Comparison of ENCODE assay signal across 25 mouse cellular contexts in the genomic region with DNA sequence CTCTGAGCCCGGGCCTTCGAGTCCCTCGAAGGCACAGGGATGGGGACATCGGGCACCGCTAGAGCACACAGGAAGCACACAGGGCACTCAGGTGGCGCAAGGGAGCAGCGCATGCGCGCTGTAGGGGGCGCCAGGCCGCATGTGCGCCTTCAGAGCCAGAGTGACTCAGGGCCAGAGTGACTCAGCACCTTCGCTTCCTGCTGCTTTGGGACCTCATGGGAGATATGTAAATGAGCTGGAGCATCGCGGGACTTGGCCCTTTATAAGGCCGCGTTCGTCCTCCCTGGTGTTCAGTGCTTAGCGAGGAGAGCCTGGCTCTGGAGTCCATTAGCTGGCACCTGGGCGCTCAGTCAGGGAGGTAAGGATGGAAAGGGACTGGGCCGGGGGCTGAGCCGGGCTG. TPM values are rescaled to one million over a fixed set of nuclear protein-coding genes. Genes with fewer than 3 reads are reported as not detected.
DNase-seq lines count a peak whose midpoint lies in the region; ATAC-seq and TF ChIP-seq lines count a peak whose summit lies in the region.
"Had no signal": no experiment of that assay in that cellular context is flagged by ENCODE, and none has a peak within 500 bp of the region (broad histone marks: within the 10 kb centered on the region; RNA-seq: fewer than 3 reads in every experiment).

A gene (plus strand): TSS at position 279 of the 400 bp plus-strand sequence.

- H3K4me2 ChIP-seq in liver, postnatal 0 days (ENCODE audit: low read depth, low read length), result no peak within 1 kb of the TSS
- H3K4me2 ChIP-seq in forebrain, embryonic 13.5 days, result no peak within 1 kb of the TSS
- H3K4me2 ChIP-seq in forebrain, embryonic 14.5 days (ENCODE audit: low read length), result no peak within 1 kb of the TSS
- H3K4me2 ChIP-seq: heart, embryonic 11.5 days; hindbrain, embryonic 15.5 days had no signal

- H3K27ac ChIP-seq in liver, postnatal 0 days (ENCODE audit: low read depth), result no peak within 1 kb of the TSS
- H3K27ac ChIP-seq in forebrain, embryonic 13.5 days, result no peak within 1 kb of the TSS
- no peak within 1 kb of the TSS for H3K27ac ChIP-seq in forebrain, embryonic 14.5 days (ENCODE audit: low read depth, low read length)
- H3K27ac ChIP-seq: hindbrain, embryonic 15.5 days; layer of hippocampus, adult 2 months had no signal

- no peak within 1 kb of the TSS for H3K9ac ChIP-seq in liver, postnatal 0 days (replicated peaks)
- no peak within 1 kb of the TSS for H3K9ac ChIP-seq in forebrain, embryonic 13.5 days
- H3K9ac ChIP-seq in forebrain, embryonic 14.5 days (ENCODE audit: low read length), result no peak within 1 kb of the TSS
- H3K9ac ChIP-seq: hindbrain, embryonic 15.5 days had no signal

- POLR2A ChIA-PET in Patski (lab: Charles Lee), result no interaction called here

- ATAC-seq in Patski, result no peak
- peak; percentile 31 for ATAC-seq in liver, postnatal 0 days
- no peak for ATAC-seq in forebrain, embryonic 13.5 days
- no peak for ATAC-seq in forebrain, embryonic 14.5 days
- ATAC-seq: intestine, embryonic 16.5 days; lung, postnatal 0 days; midbrain, embryonic 16.5 days had no signal

- no peaks in the 10 kb centered on the region for H3K9me3 ChIP-seq in liver, postnatal 0 days (ENCODE audit: low read length)
- H3K9me3 ChIP-seq in forebrain, embryonic 13.5 days (replicated peaks), result no peaks in the 10 kb centered on the region
- no peaks in the 10 kb centered on the region for H3K9me3 ChIP-seq in forebrain, embryonic 14.5 days (replicated peaks; ENCODE audit: control insufficient read depth, low read length)
- H3K9me3 ChIP-seq: hindbrain, embryonic 15.5 days had no signal

- peak; percentile 5 for TF ChIP-seq CTCF in Patski (IDR thresholded peaks at IDR 0.05)
- 0 out of 2 replicates have a peak, but pooled peaks have one; percentile 10 for TF ChIP-seq CTCF in liver, postnatal 0 days (IDR thresholded peaks at IDR 0.05; ENCODE audit: low read depth)

- 84% methylated on average over 22 of the region's 22 CpGs for WGBS in liver, postnatal 0 days (ENCODE audit: insufficient replicate concordance)
- WGBS in forebrain, embryonic 13.5 days, result 91% methylated on average over 22 of the region's 22 CpGs
- WGBS in forebrain, embryonic 14.5 days, result 92% methylated on average over 22 of the region's 22 CpGs

- in situ Hi-C loops in Patski (cut with MboI; ENCODE audit: low pct_unique_long_range_greater_than_20kb), result no loop called here

- CTCF ChIA-PET in Patski (lab: Charles Lee), result interaction anchor here (1.3 kb wide), 1 partner anchor 88 kb away, joined by 3 read pairs; no protein-coding TSS in a partner anchor

- no peak for TF ChIP-seq EP300 in liver, postnatal 0 days (IDR thresholded peaks at IDR 0.05; ENCODE audit: low read depth)

- no peaks in the 10 kb centered on the region for H3K27me3 ChIP-seq in Patski
- H3K27me3 ChIP-seq in liver, postnatal 0 days (ENCODE audit: insufficient read depth, low read length), result no peaks in the 10 kb centered on the region
- H3K27me3 ChIP-seq in forebrain, embryonic 13.5 days, result no peaks in the 10 kb centered on the region
- no peaks in the 10 kb centered on the region for H3K27me3 ChIP-seq in forebrain, embryonic 14.5 days (replicated peaks; ENCODE audit: control insufficient read depth, insufficient read depth, low read length)
- H3K27me3 ChIP-seq: hindbrain, embryonic 15.5 days had no signal

- H3K4me1 ChIP-seq in liver, postnatal 0 days (ENCODE audit: insufficient read depth), result peaks cover 5% of the 10 kb centered on the region
- no peaks in the 10 kb centered on the region for H3K4me1 ChIP-seq in forebrain, embryonic 13.5 days
- H3K4me1 ChIP-seq in forebrain, embryonic 14.5 days (ENCODE audit: control insufficient read depth, insufficient read depth, low read length), result no peaks in the 10 kb centered on the region
- H3K4me1 ChIP-seq: hindbrain, embryonic 15.5 days had no signal

- DNase-seq in thymus, postnatal 0 days (ENCODE audit: low spot score), result peak; percentile 6
- DNase-seq in thymus, adult 18-20 months, result no peak
- DNase-seq in Patski (ENCODE audit: low read depth, low spot score), result no peak
- peak; percentile 28 for DNase-seq in liver, postnatal 0 days
- DNase-seq in yolk sac, embryonic 10.5 days (ENCODE audit: low spot score), result peak; percentile 58
- no peak for DNase-seq in adrenal gland, postnatal 25 days
- no peak for DNase-seq in forebrain, embryonic 14.5 days (ENCODE audit: low spot score)
- DNase-seq: adrenal gland, adult 8-10 months; cerebellum, adult 8-10 months; gastrocnemius, postnatal 25 days; spleen, adult 18-20 months had no signal

- no peaks in the 10 kb centered on the region for H3K36me3 ChIP-seq in liver, postnatal 0 days (replicated peaks; ENCODE audit: insufficient read depth, low read length)
- H3K36me3 ChIP-seq in forebrain, embryonic 13.5 days (ENCODE audit: poor library complexity, severe bottlenecking), result no peaks in the 10 kb centered on the region
- H3K36me3 ChIP-seq in forebrain, embryonic 14.5 days (ENCODE audit: control insufficient read depth, insufficient read depth, low read length), result no peaks in the 10 kb centered on the region
- H3K36me3 ChIP-seq: hindbrain, embryonic 15.5 days had no signal

- no peak within 1 kb of the TSS for H3K4me3 ChIP-seq in liver, postnatal 0 days (ENCODE audit: low read depth, low read length)
- no peak within 1 kb of the TSS for H3K4me3 ChIP-seq in forebrain, embryonic 13.5 days
- no peak within 1 kb of the TSS for H3K4me3 ChIP-seq in forebrain, embryonic 14.5 days (ENCODE audit: low read depth, low read length)
- H3K4me3 ChIP-seq: hindbrain, embryonic 15.5 days; layer of hippocampus, adult 2 months; megakaryocyte, embryonic 14.5 days had no signal

RNA-seq across cellular contexts. Expression of the gene that starts here (rescaled TPM):
- not detected in 2 replicates for polyA plus RNA-seq in thymus, postnatal 0 days (2015; fragmentation: Nextera tagmentation; extraction: Ambion mirVana)
- not detected for polyA plus RNA-seq in Patski (2021)
- not detected in 2 replicates for polyA plus RNA-seq in liver, postnatal 0 days (2015; fragmentation: Nextera tagmentation; extraction: Ambion mirVana)
- polyA plus RNA-seq in forebrain, embryonic 13.5 days (2015; fragmentation: Nextera tagmentation; extraction: Ambion mirVana), result not detected in 2 replicates
- not detected in 2 replicates for total RNA-seq in adrenal gland, postnatal 25 days (2021)
- polyA plus RNA-seq in forebrain, embryonic 14.5 days (2014; fragmentation: Nextera tagmentation; extraction: Ambion mirVana), result not detected in 2 replicates
- total RNA-seq: adrenal gland, adult 8-10 months; gastrocnemius, postnatal 25 days; heart, postnatal 25 days; layer of hippocampus, adult 2 months; left cerebral cortex, postnatal 36 days; liver, adult 2 months had no signal
- polyA plus RNA-seq: cortical plate, adult 2 months; embryonic facial prominence, embryonic 14.5 days; hindbrain, embryonic 15.5 days; intestine, embryonic 16.5 days; liver, adult 2 months; lung, postnatal 0 days; midbrain, embryonic 16.5 days; stomach, embryonic 14.5 days had no signal

Comparison
In these comparisons a context has a peak if more than half of its experiments do, and no peak if none do; other contexts are left out.
1. Peak in DNase-seq in thymus, postnatal 0 days; RNA of the gene not detected or under 1 TPM.
2. Peak in DNase-seq and ATAC-seq in liver, postnatal 0 days; RNA of the gene not detected or under 1 TPM.